Mouse (Mus musculus): ENCODE results near the gene Cxcr2. TPM values are rescaled to one million over a fixed set of nuclear protein-coding genes. Genes with fewer than 3 reads are reported as not detected.
A peak's percentile ranks its signal among the peaks of the same experiment; 100 is the strongest.

Cxcr2 gene
- 0.67 and 0.69 TPM in 2 replicates for polyA plus RNA-seq (2015; fragmentation: Nextera tagmentation; extraction: Ambion mirVana)

DNA sequence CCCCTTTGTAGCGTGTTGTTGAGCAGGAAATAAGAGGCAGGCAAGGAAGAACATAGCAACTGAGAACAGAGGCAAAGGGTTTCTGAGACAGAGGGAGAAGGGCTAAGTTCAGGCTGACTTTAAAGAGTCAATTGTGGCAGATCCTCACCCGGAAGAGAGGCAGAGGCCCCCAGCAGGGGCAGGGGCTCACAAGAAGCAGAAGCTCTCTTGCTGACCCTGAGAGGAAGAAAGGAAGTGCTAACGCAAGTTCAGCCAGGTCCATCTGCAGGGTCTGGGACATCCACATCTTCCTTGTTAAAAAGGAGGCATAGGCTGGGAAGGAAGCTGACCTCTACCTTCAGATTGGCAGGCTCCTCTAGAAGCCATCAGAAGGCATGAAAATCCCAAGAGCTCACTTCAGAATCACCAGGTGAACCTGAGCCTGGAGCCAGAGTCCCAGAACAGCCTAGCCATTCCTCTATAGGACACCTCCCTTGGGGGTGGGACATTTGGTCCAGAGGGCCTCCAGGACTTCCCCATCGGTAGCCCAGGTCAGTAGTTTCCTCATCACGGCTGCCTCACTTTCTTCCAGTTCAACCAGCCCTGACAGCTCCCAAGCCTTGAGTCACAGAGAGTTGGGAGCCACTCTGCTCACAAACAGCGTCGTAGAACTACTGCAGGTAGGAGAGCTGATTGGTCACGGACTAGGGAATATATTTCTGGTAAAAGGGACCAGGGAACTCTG is at the start of gene Cxcr2:
Cxcr2 (plus strand) TSS at position 529 of the 724 bp plus-strand sequence.
- no peak within 1 kb of the TSS for H3K9ac ChIP-seq
- no peaks in the 10 kb centered on the region for H3K9me3 ChIP-seq
- WGBS, result 63% methylated on average over 8 of the region's 8 CpGs
- H3K4me2 ChIP-seq, result no peak within 1 kb of the TSS
- no peaks in the 10 kb centered on the region for H3K36me3 ChIP-seq
- no peak for ATAC-seq (ENCODE audit: insufficient read depth, low FRiP score, low read depth)
- no peaks in the 10 kb centered on the region for H3K4me1 ChIP-seq
- no peak within 1 kb of the TSS for H3K27ac ChIP-seq
- no peaks in the 10 kb centered on the region for H3K27me3 ChIP-seq (replicated peaks)
- H3K4me3 ChIP-seq (replicated peaks), result no peak within 1 kb of the TSS

DNA sequence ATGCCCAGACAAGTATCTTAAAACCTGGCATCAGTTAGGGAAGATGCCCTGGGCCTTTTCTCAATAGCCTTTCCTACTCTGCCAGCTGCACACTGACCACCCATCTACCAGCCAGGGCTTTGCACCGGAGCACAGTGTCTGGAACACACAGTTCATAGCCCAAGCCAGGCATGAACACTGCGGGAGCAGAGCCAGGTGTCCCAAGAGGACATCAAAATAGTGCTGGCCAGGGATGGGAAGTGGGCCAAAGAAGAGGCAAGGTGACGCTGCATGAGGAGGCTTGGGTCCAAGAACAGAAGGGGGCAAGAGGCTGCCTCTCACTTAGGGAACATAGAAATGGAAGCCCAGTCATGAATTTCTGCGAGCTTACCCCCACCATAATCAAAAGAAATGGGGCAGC is 48.1 kb upstream of the Cxcr2 start:
- WGBS, result 80% methylated on average over 4 of the region's 4 CpGs
- Histone ChIP-seq H3K9ac (no peak overlapping the region), H3K27ac (no peak overlapping the region), H3K27me3 (replicated peaks) (0 out of 2 replicates have a peak, but pooled peaks cover 1% of the 10 kb centered on the region), H3K36me3 (no peaks in the 10 kb centered on the region), H3K9me3 (no peaks in the 10 kb centered on the region), H3K4me3 (replicated peaks) (no peak overlapping the region), H3K4me2 (no peak overlapping the region), H3K4me1 (peaks cover 13% of the 10 kb centered on the region)
- ATAC-seq (ENCODE audit: insufficient read depth, low FRiP score, low read depth), result no peak

GRCm38 (mm10) chr1:74106214-74106613 is 47.6 kb upstream of the Cxcr2 start:
- no peak for ATAC-seq (ENCODE audit: insufficient read depth, low FRiP score, low read depth)
- peaks cover 15% of the 10 kb centered on the region for H3K4me1 ChIP-seq
- H3K36me3 ChIP-seq, result no peaks in the 10 kb centered on the region
- no peaks in the 10 kb centered on the region for H3K9me3 ChIP-seq
- no peaks in the 10 kb centered on the region for H3K27me3 ChIP-seq (replicated peaks)
- H3K4me3 ChIP-seq (replicated peaks), result no peak overlapping the region
- WGBS, result 64% methylated on average over 6 of the region's 6 CpGs
- no peak overlapping the region for H3K9ac ChIP-seq
- no peak overlapping the region for H3K4me2 ChIP-seq
- no peak overlapping the region for H3K27ac ChIP-seq

GRCm38 (mm10) chr1:74107931-74108618 is 45.7 kb upstream of the Cxcr2 start:
- H3K9me3 ChIP-seq, result no peaks in the 10 kb centered on the region
- no peak for ATAC-seq (ENCODE audit: insufficient read depth, low FRiP score, low read depth)
- H3K4me3 ChIP-seq (replicated peaks), result no peak overlapping the region
- H3K27ac ChIP-seq, result no peak overlapping the region
- no peaks in the 10 kb centered on the region for H3K27me3 ChIP-seq (replicated peaks)
- H3K4me2 ChIP-seq, result no peak overlapping the region
- WGBS, result 75% methylated on average over 4 of the region's 5 CpGs
- H3K36me3 ChIP-seq, result no peaks in the 10 kb centered on the region
- H3K4me1 ChIP-seq, result peaks cover 20% of the 10 kb centered on the region
- no peak overlapping the region for H3K9ac ChIP-seq

DNA sequence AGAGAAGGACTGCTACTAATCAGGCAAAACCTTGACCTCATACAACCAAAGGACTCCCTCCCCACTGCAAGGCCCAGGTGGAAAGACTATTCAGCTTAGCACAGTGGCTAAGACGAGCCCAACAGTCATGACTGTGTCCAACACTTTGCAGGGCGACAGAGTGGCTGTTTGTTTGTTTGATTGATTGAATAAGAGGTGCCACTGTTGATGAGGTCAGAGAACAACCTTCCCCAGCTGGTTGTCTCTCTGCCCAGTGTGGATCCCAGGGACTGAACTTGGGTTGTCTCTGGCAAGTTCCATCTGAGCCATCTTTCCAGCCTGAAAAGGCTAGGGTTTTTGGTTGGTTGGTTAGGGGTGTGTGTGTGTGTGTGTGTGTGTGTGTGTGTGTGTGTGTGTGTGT is 44.1 kb upstream of the Cxcr2 start:
- Histone ChIP-seq H3K9ac (no peak overlapping the region), H3K36me3 (no peaks in the 10 kb centered on the region), H3K27ac (no peak overlapping the region), H3K4me1 (peaks cover 9% of the 10 kb centered on the region; the same call in 1 of the 2 replicates), H3K27me3 (replicated peaks) (no peaks in the 10 kb centered on the region), H3K9me3 (no peaks in the 10 kb centered on the region), H3K4me3 (replicated peaks) (no peak overlapping the region), H3K4me2 (no peak overlapping the region)
- ATAC-seq (ENCODE audit: insufficient read depth, low FRiP score, low read depth), result no peak
- 63% methylated on average over 2 of the region's 2 CpGs for WGBS

- Histone ChIP-seq H3K9me3 (no peaks in the 10 kb centered on the region), H3K4me2 (no peak overlapping the region), H3K9ac (no peak overlapping the region), H3K27me3 (replicated peaks) (no peaks in the 10 kb centered on the region), H3K36me3 (no peaks in the 10 kb centered on the region), H3K4me1 (peaks cover 8% of the 10 kb centered on the region; the same call in 1 of the 2 replicates), H3K27ac (no peak overlapping the region), H3K4me3 (replicated peaks) (no peak overlapping the region)
- ATAC-seq (ENCODE audit: insufficient read depth, low FRiP score, low read depth), result peak; percentile 47; the same call in 1 of the 2 replicates
- WGBS, result 27% methylated on average over 8 of the region's 8 CpGs
Measured at GRCm38 (mm10) chr1:74110932-74111695, 42.7 kb upstream of the Cxcr2 start.

GRCm38 (mm10) chr1:74111696-74112030 is 42.1 kb upstream of the Cxcr2 start:
- WGBS, result 55% methylated on average over 6 of the region's 6 CpGs
- Histone ChIP-seq H3K9ac (no peak overlapping the region), H3K9me3 (no peaks in the 10 kb centered on the region), H3K4me1 (peaks cover 6% of the 10 kb centered on the region; the same call in 1 of the 2 replicates), H3K4me2 (no peak overlapping the region), H3K27ac (no peak overlapping the region), H3K27me3 (replicated peaks) (no peaks in the 10 kb centered on the region), H3K4me3 (replicated peaks) (no peak overlapping the region), H3K36me3 (no peaks in the 10 kb centered on the region)
- 0 out of 2 replicates have a peak, but pooled peaks have one; percentile 23 for ATAC-seq (ENCODE audit: insufficient read depth, low FRiP score, low read depth)

- H3K9ac ChIP-seq, result no peak overlapping the region
- 49% methylated on average over 3 of the region's 3 CpGs for WGBS
- no peak overlapping the region for H3K4me2 ChIP-seq
- H3K27ac ChIP-seq, result no peak overlapping the region
- no peak for ATAC-seq (ENCODE audit: insufficient read depth, low FRiP score, low read depth)
- no peak overlapping the region for H3K4me3 ChIP-seq (replicated peaks)
- no peaks in the 10 kb centered on the region for H3K9me3 ChIP-seq
- H3K36me3 ChIP-seq, result no peaks in the 10 kb centered on the region
- peaks cover 6% of the 10 kb centered on the region; the same call in 1 of the 2 replicates for H3K4me1 ChIP-seq
- H3K27me3 ChIP-seq (replicated peaks), result no peaks in the 10 kb centered on the region
Measured at GRCm38 (mm10) chr1:74113071-74113470, 40.7 kb upstream of the Cxcr2 start.

DNA sequence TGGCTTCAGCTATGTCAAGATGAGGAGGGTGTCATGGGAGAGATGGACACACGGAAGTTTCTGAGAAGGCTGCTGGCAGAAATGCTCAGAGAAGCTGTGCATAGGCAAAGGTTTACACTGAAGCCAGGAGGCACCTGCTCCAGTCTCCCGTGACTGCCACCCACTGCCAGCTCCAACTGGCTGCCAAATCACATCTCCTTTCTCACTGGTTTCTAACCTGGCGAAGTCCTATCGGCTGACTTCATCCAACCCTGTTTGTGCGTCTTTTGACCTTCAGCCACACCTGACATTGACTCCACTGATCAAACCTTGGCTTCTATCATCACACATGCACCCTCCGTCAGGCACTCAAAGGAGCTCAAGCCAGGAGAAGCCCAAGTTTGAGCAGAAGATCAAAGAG is 35.9 kb upstream of the Cxcr2 start:
- 82% methylated on average over 6 of the region's 6 CpGs for WGBS
- no peaks in the 10 kb centered on the region for H3K9me3 ChIP-seq
- no peaks in the 10 kb centered on the region for H3K36me3 ChIP-seq
- H3K4me1 ChIP-seq, result 0 out of 2 replicates have a peak, but pooled peaks cover 5% of the 10 kb centered on the region
- H3K9ac ChIP-seq, result no peak overlapping the region
- H3K27ac ChIP-seq, result no peak overlapping the region
- no peak overlapping the region for H3K4me3 ChIP-seq (replicated peaks)
- no peak for ATAC-seq (ENCODE audit: insufficient read depth, low FRiP score, low read depth)
- 0 out of 2 replicates have a peak, but pooled peaks cover 6% of the 10 kb centered on the region for H3K27me3 ChIP-seq (replicated peaks)
- no peak overlapping the region for H3K4me2 ChIP-seq

DNA sequence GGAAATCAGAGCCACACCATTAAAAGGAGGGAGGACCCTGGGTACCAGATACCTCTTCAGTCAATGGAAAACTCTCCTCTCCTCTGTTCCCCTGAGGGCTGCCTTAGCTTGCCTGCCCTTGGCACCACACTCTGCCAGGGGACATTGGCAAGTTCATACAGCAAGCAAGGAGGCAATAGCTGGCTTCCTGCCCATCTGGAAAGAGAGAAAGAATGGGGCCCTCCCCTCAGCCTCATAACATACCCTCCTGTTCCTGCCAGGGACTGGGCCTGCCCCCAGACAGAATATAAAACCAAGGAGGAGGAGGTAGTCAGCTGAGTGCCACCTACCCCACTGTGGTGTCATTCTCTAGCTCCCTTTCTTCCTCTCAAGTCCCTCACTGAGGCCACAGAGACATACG is 34.7 kb upstream of the Cxcr2 start:
- peaks cover 7% of the 10 kb centered on the region for H3K4me1 ChIP-seq
- no peaks in the 10 kb centered on the region for H3K36me3 ChIP-seq
- H3K9ac ChIP-seq, result no peak overlapping the region
- no peak overlapping the region for H3K27ac ChIP-seq
- no peak overlapping the region for H3K4me3 ChIP-seq (replicated peaks)
- WGBS, result 85% methylated on average over 1 of the region's 1 CpGs
- H3K9me3 ChIP-seq, result no peaks in the 10 kb centered on the region
- H3K4me2 ChIP-seq, result no peak overlapping the region
- H3K27me3 ChIP-seq (replicated peaks), result 0 out of 2 replicates have a peak, but pooled peaks cover 6% of the 10 kb centered on the region
- no peak for ATAC-seq (ENCODE audit: insufficient read depth, low FRiP score, low read depth)

- peaks cover 15% of the 10 kb centered on the region for H3K4me1 ChIP-seq
- 80% methylated on average over 7 of the region's 7 CpGs for WGBS
- no peaks in the 10 kb centered on the region for H3K9me3 ChIP-seq
- no peaks in the 10 kb centered on the region for H3K36me3 ChIP-seq
- H3K4me3 ChIP-seq (replicated peaks), result no peak overlapping the region
- 0 out of 2 replicates have a peak, but pooled peaks cover 6% of the 10 kb centered on the region for H3K27me3 ChIP-seq (replicated peaks)
- no peak overlapping the region for H3K27ac ChIP-seq
- no peak overlapping the region for H3K9ac ChIP-seq
- no peak overlapping the region for H3K4me2 ChIP-seq
- no peak for ATAC-seq (ENCODE audit: insufficient read depth, low FRiP score, low read depth)
Measured at GRCm38 (mm10) chr1:74121138-74121537, 32.7 kb upstream of the Cxcr2 start.

All from stomach, embryonic 15.5 days (tissue).